Mouse (Mus musculus) urinary bladder, postnatal 10 days (tissue): ENCODE results near the gene Ccin.

Source experiments
- DNase-seq: peaks from one replicate; pipeline ENCODE4 v3.0.0; 2022; ENCODE audit warnings: low spot score

The Ccin gene

GRCm38 (mm10) chr4:44013391-44014070 lies 30.2 kb downstream of the Ccin start:
- no peak for DNase-seq

- DNase-seq, result peak; percentile 3
Measured at GRCm38 (mm10) chr4:44016071-44016470, 32.8 kb downstream of the Ccin start.

GRCm38 (mm10) chr4:44016791-44017190 lies 33.5 kb downstream of the Ccin start:
- peak; percentile 5 for DNase-seq

GRCm38 (mm10) chr4:44022323-44022722 lies 39.0 kb downstream of the Ccin start:
- DNase-seq, result no peak

GRCm38 (mm10) chr4:44022766-44023165 lies 39.5 kb downstream of the Ccin start:
- peak; percentile 8 for DNase-seq

GRCm38 (mm10) chr4:44023681-44024080 lies 40.4 kb downstream of the Ccin start:
- peak; percentile 7 for DNase-seq

- peak; percentile 4 for DNase-seq
Measured at GRCm38 (mm10) chr4:44024241-44024640, 41.0 kb downstream of the Ccin start.

GRCm38 (mm10) chr4:44025570-44025969 lies 42.3 kb downstream of the Ccin start:
- peak; percentile 1 for DNase-seq

- no peak for DNase-seq
Measured at GRCm38 (mm10) chr4:44028303-44029135, 45.2 kb downstream of the Ccin start.

GRCm38 (mm10) chr4:44029661-44030066 lies 46.4 kb downstream of the Ccin start:
- no peak for DNase-seq

GRCm38 (mm10) chr4:44031521-44031920 lies 48.2 kb downstream of the Ccin start:
- no peak for DNase-seq
